Mouse (Mus musculus): Measurements from ENCODE around the gene Dolk.

DNA sequence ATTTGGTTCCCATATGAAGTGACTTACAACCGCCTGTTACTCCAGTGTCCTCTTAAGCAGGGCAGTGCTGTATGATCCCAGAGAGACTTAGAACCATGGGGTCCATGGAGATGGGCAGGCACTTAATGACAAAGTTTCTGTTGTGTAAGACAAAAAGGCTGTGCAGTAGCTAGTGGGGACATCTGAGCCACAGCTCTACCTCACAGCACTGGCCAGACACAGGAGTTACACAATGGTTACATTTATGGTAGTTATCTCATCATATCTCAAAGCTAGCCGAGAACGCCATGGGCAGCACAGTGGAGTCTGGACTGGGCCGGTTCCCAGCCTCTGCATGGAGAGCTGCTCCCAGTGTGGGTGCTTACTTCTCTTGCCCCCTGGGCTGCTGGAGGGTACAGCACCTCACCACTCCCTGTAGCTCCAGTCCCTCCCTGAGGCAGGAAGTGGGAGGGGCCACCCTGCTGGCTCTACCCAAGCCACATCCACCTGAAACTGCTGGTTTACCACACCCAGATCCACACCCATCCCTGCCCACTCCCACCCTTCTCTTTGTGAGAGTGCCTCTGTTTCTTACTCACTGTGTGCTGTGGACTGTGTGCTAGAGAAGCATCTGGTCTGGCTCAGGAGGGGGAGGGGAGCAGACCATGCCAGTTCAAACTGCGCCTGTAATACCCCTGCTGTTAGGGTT is 34.6 kb downstream of the Dolk start:
- TF ChIP-seq GATA1 (IDR thresholded peaks at IDR 0.05; ENCODE audit: low read length) (no peak), TAL1 (IDR thresholded peaks at IDR 0.05; ENCODE audit: low read length) (no peak)

Measured in erythroblast, embryonic 14.5 days (primary cell).